In the genomic region with DNA sequence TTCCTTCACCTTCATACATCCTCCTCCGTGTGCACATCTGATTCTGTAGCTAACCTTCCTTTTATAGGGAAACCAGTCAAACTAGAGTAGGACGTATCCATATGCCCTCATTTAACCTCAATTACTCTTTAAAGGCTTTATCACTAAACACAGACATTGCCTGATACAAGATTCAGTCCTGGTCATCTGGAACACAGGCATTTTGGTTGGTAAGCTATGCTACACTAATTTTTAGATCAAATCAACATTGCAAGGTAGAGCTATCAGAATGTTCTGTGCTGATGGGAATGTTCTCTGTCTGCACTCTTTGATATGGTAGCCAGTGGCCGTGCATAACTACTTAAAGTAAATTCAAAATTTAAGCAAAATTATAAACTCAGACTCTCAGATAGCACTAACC, we compare ENCODE assay signal across 13 mouse cellular contexts.
"Had no signal": no experiment of that assay in that cellular context is flagged by ENCODE, and none has a peak within 500 bp of the region (broad histone marks: within the 10 kb centered on the region; RNA-seq: fewer than 3 reads in every experiment).

No protein-coding gene starts in this region.

- H3K4me2 ChIP-seq: kidney, embryonic 15.5 days; limb, embryonic 15.5 days; lung, embryonic 14.5 days; midbrain, embryonic 13.5 days; neural tube, embryonic 12.5 days had no signal

- H3K27me3 ChIP-seq: kidney, embryonic 15.5 days; limb, embryonic 15.5 days; midbrain, embryonic 13.5 days; neural tube, embryonic 12.5 days had no signal

- H3K36me3 ChIP-seq: midbrain, embryonic 13.5 days had no signal

- DNase-seq: kidney, adult 2 months; kidney, postnatal 14 days; lung, embryonic 14.5 days; lung, postnatal 10 days; thymus, adult 18-20 months; thymus, postnatal 14 days had no signal

- H3K27ac ChIP-seq: kidney, embryonic 15.5 days; limb, embryonic 15.5 days; macrophage; midbrain, embryonic 13.5 days; neural tube, embryonic 12.5 days had no signal

- H3K4me3 ChIP-seq: kidney, embryonic 15.5 days; limb, embryonic 15.5 days; midbrain, embryonic 13.5 days; myocyte; neural tube, embryonic 12.5 days had no signal

- H3K9me3 ChIP-seq: kidney, embryonic 15.5 days; limb, embryonic 15.5 days; midbrain, embryonic 13.5 days; neural tube, embryonic 12.5 days had no signal

- H3K4me1 ChIP-seq: kidney, embryonic 15.5 days; limb, embryonic 15.5 days; midbrain, embryonic 13.5 days; neural tube, embryonic 12.5 days had no signal

- H3K9ac ChIP-seq: kidney, embryonic 15.5 days; limb, embryonic 15.5 days; lung, embryonic 14.5 days; midbrain, embryonic 13.5 days; neural tube, embryonic 12.5 days had no signal

- ATAC-seq: intestine, embryonic 16.5 days; midbrain, embryonic 13.5 days had no signal
